Mouse (Mus musculus) adrenal gland, postnatal 25 days (tissue): ENCODE results near the gene Rad54l2. TPM values are rescaled to one million over a fixed set of nuclear protein-coding genes. Genes with fewer than 3 reads are reported as not detected.

Experiments
- DNase-seq: peaks from one replicate; pipeline ENCODE4 v3.0.0; 2021; ENCODE audit warnings: mixed read lengths
- long read RNA-seq: library from polyadenylated mRNA; stranded (forward); transcript quantifications from one replicate; pipeline ENCODE4 v2.0.0, GENCODE M21; 2021
- total RNA-seq: library from RNA; stranded (reverse); gene quantifications from 2 replicates; pipeline ENCODE4 v1.2.3, GENCODE M21; 2021

Rad54l2 gene
- 21.7 and 26.1 TPM in 2 replicates for total RNA-seq
- long read RNA-seq, partial matches to known transcripts = 1 of 1 reads
- long read RNA-seq, other reads (novel, unspliced or antisense) = 0 of 1 reads

DNA sequence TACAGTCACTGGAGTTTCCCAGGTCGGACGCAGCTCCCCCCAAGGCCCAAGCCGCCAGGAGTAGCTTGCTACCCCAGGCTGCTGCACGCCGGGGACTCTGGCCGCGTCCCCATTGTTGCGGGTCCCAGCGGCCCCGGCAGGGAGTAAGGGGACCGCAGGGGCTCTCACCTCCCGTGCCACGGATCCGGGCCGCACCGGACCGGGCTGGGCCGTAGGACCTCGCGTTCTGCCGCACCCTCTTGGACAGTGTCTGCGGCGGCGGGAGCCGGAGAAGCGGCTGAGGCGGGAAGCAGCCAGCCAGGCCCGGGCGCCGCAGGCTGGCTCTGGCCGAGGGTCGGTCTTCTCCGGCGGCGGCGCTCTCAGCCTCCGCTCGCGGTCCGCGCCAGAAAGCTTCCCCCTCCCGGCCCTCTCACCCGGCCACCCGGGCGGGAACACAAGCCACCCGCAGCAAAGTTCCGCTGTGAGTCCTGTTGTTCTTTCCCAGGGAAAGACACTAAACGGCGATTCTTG, at the start of gene Rad54l2:
Rad54l2 (minus strand) TSS at position 383 of the 510 bp plus-strand sequence.
- DNase-seq = peak; percentile 89

DNA sequence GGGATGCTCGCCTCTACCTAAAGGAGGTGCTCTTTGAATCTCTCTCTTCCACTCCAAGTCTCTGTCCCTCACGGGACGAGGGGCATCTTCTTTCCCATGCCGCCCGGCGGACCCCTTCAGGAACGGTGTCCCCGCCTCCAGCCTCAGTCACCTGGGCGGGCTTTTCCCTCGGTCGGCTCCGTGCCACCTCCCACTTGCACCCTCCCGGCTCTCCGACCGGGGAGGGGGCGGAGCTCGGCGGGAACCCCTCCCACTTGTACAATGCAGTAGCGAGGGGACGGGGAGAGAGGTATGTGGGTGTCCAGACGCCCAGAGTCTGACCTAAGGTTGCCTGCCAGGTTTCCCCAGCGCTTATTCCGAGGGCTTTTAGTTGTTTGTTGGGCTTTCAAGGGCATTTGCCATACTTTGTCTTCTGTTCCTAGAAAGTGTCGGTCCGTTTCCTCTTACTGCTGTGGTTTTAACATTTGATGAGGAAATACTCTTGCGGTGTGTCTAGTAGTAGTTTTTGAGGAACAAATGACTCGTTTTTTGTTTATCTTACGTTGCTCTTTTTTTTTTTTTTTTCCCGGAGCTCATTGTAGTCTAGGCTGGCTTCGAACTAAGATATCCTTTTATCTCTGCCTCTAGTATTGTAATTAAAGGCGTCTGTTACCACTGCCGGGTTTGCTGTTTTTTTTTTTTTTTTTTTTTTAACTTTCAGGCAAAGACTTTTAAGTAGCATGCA, 33.5 kb upstream of the Rad54l2 start:
- DNase-seq = peak; percentile 92

DNA sequence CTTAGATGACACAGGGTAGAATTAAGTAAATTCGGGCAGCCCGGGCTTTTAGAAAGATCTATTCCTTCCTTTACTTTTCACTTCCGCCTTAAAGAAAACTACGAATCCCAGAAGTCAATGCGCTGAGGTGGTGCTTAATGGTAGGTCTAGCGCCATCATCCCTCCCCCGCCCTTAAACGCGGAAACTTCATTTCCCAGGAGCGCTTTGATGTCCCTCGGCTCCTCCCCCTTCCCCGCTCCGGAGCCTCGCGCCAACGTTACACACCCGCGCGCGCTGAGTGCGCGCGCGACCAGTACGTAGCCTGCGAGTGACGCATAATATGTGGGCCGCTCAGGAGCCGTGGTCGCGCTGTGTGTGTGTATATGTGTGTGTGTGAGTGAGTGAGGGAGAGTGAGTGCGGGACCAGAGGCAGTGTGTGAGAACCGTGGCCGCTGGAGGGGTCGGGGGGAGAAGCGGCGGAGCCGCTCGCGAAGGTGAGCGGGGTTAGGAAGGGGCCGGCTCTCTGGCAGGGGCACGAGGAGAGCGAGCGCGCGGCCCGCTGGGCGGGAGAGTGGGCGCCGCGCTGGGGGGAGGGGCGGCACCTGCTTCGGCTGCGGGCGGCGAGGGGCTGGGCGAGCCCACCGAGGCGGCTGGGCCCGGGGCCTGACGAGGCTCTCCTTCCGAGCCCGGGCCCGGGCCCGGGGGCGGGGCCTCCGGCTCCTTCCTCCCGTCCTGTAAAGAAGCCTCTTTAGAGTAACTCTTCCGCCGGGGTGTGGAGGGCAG, 32.8 kb upstream of the Rad54l2 start, which contains the start of gene Dcaf1:
Dcaf1 (plus strand) TSS at position 257 of the 763 bp plus-strand sequence.
- DNase-seq = peak; percentile 88

DNA sequence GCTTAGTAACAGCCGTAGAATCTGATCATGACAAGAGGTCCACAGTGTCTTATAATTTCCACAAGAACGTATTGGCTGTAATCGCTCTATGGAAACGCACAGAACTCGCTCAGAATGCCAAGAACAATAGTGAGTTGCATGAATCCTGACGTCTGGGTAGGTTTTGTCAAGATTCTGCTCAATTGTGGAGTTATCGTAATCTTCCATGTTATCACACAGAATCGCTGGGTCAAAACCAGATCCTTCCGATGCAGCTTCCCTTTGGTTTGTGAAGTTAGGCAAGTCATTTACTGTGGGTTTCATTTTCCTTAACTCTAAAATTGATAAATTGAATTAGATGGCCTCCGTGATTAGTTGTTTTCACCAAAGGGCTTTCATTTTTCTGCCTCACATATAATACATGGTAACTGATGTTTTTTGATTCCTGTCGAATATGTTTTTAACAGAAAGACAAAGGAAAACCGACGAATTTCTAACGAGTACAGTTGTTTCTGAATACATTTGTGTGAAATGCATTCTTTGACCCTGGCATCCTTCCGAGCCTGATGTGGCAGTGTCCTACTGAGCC, 32.1 kb upstream of the Rad54l2 start:
- no peak for DNase-seq

DNA sequence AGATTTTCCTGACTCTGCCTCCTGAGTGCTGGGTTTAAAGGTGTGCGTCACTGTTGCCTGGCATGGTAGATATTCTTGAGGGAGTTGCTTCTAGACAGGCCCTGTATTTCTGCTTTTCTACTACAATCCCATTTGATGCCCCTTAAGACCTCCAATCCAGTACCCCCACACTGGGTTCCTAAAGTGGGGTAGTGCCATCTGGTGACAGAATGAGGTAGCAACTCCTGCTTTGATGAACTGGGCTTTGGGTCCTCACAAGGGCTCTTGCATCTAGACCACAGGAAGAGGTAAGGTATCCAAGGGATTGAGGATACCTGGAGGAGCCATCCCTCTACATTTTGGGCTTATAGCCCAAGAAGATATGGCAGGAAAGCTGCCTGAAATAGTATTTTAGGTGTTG, 30.2 kb upstream of the Rad54l2 start:
- DNase-seq = no peak

DNA sequence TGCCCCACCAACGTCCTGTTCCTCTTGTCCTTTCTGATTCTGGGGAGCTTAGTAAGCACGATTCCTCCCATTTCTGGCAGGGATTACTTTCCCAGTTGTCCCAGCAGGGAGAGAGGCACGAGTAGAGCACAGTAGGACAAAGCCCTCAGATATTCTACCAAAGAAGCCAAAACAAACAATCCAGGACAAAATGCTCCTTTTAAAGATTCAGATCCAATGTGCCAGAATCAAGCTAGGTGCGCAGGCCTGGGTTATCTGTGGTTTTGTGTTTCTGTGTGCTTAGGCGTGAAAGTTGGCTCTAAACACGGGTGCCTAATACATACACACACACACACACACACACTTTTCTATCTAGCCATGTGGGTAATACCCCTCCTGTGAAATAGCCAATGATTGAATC, 29.2 kb upstream of the Rad54l2 start:
- DNase-seq = no peak

DNA sequence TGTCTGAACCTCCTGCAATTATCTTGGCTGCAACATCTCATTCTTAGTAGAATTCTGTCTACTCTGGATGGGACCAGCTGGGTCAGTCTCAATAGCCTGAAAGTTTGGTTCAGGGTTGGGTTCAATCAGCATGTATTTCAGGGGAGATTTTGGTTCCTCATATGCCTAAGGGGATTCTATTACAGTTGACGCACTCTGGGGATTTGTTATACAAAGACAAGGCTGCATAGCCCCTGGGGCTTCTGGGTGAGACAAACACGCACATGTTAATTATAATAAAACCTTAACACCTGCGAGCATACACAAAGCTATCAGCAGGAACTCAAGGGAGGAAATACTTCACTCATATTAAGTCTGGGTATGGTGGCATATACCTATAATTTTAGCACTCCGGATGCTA, 17.5 kb upstream of the Rad54l2 start:
- no peak for DNase-seq

DNA sequence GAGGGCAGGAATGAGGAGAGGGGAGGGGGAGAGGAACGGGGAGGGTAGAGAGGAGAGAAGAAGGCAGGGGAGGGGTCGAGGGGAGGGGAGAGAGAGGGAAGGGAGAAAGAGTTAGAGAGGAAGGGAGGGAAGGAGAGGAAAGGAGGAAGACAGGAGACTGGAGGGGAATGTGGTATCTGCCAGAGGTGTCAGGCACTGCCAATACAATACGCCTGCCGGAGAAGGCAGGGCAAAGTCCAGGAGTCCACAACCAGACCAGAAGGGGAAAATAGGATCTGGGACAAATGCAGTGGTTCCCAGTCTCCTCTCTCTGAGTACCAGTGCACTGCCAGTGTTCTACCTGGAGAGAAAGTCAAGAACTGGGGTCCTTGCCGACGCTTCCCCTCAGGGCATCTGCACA, 1.8 kb upstream of the Rad54l2 start:
- DNase-seq = no peak

DNA sequence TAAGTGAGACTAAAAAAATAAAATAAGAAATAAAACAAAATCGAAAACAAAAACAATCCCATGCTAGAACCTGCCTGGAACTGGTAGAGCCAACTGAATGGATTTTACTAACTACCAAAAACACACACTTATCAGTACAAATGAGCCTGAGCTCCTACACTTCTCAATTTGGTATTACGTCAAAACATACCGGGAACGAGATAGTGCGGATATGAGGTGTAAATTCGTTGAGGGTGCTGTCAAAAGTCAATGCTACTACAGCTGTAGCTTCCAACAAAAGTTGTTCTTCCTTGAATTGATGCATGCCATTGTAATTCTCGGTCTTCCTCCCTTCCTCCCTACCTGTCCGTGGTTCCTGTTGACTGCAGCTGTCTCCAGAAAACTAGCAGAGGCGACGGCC, 369 bp upstream of the Rad54l2 start:
- no peak for DNase-seq

DNA sequence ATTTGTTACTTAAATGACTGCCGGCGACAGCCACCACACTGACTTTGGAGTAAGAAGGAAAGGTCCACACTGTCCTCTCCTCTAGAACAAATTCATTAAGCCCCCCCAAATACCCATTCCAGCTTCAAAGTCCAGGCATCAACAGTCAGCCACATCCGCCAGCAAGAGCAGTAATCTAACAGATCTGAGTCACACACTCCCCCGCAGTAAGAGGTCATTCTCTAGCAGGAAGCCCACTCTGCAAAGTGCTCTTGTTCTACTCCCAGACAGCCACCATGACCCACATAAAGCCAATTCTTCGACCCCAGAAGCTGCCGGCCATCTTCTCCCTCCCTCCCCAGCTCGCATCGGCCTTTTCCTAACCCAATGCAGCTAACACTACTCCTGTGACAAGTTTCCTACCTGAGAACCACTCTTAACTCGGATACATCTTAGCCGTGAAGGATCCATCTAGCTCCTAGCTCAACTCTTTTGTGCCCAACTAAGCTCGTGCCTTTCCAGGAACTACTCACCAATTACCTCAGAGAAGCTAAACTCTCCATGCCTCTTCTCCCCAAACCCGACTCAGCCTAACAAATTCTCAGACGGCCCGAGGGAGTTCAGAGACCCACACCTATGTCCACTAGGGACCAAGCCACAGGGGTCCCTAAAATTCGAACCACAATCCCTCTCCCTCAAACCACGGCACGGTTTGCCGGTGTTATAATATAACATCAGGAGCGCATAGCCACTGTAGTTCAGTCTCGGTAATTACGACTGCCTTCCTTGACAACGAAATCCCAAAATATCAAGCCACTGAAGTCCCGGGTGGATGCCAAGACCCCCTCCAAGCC, 799 bp downstream of the Rad54l2 start:
- DNase-seq = no peak

DNA sequence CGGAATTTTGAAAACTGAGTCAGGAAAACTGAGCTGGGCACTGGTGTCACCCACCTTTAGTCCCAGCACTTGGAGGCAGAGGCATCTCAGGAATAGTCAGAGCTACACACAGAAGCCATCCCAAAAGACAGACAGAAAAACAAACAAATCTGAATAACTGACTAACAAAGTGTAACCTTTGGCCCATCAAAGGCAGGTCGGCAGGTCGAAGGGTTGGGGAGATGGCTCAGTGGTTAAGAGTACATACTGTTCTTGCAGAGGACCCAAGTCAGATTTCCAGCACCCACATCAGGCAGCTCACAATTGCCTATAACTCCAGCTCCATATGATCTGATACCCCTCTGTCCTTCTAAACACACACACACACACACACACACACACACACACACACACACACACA, 3.8 kb downstream of the Rad54l2 start:
- DNase-seq = no peak

DNA sequence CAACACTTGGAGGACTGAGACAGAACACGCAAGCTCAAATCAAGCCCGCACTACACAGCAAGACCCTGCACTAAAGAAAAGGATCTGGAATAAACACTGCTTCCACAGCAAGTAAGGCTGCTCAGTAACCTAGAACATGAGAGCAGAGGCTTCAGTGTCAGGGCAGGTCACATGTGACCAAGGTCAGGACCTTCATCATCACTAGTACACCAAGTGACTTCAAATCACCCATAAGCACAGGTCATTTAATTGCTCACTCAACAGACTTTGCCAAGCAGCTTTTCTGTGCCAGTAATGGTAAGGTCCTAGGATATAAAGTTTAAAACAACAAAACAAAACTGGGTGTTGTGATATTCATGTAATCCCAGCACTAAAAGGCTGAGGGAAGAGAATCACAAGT, 5.4 kb downstream of the Rad54l2 start:
- no peak for DNase-seq

DNA sequence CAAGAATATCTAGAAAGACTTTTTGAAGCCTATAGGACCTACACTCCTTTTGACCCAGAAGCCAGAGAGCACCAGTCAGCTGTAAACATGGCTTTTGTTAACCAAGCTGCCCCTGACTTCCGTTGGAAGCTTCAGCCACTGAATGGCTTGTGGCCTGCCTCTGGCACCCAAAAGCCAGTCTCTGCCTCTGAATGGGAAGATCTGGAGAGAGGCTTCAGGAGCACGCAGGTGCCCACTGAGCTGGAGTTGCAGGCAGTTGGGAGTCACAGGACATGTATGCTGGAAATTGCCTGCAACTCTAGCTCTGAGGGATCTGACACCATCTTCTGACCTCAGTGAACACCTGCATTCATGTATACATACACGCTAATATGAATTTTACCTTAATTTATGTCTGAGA, 8.9 kb downstream of the Rad54l2 start:
- DNase-seq = no peak

DNA sequence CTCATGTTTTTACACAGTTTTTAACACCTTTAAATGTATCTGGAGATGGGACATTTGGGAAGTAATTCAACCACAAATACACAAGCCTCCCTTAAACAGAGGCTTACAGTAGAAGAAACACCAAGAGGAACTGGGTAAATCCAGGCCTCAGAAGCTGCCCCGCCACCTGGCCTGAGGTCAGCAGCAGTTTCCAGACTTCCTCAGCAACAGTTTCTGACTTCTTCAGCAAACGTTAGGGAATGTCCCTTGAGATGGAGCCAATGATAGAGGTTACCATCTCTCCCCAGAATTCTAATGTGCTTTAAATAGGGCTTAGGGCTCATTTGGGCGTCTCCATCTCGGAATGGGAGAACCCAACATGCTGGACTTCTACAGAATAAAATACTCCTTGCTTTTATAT, 10.7 kb downstream of the Rad54l2 start:
- no peak for DNase-seq

DNA sequence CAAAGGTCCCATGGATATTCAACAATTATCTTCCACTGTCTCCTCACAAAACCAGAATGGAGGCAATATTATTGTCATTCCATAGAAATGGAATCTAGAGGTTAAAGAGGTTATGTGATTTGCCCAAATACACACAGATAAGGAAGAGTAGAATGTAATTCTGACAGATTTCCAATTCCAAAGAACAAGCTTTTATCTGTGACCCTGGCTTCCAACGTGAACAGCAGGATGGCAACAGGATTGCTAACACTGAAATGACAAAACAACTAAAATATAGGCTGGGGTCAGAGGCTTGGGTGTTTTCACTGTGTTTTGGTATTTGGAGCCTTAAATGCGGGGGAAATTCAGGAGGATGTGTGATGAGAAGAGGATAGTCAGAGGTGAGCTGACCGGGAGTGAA, 11.6 kb downstream of the Rad54l2 start:
- no peak for DNase-seq

DNA sequence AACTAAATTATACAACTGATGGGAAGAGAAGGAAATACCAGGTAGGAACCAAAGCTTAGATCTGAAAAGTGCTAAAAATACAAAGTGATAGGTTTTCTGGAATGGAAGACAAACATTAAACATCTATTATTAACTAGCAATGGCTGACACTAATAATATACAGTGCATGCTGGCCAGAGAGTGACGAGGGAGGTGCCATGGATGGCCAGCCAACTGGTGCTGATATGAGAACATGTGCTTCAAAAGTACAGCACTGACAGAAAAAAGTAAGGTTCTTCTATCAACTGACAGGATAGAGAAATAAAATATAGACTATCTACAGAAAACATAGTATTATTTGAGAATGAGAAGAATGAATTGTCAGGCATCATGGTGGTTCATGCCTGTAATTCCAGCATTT, 12.9 kb downstream of the Rad54l2 start:
- no peak for DNase-seq

DNA sequence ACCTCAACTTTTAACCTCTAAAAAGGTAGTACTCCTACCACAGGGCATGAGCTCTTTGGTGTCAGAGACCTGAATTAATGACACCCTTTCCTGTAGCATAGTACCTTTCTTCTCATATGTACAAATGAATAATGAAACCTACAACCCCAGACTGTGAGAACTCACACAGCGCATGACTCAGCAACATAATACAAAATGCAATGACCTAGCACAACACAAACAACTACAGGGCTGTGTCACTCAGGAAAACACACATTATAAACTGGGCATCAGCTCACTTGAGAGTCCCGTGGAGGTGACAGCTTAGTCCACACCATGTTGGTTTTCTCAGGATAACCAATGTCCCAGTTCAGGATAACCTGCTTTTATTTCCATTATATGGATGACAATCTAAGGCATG, 17.2 kb downstream of the Rad54l2 start:
- DNase-seq = no peak

DNA sequence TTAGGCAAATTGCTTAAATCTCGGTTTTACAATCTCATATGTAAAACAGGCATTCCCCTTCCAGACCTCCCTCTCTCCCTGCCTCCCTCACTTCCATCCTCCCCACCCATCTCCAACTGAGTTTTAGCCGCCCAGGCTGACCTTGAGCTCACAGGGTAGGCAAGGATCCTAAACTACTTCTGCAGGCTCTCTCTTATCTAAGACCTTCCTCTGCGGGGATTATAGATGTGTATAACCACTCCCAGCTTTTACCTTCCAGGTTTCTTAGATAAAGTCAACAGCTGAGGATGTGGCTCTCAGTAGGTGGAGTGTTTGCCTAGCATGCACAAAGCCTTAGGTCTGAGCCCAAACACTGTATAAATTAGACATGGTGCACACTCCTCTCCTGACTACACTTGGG, 18.8 kb downstream of the Rad54l2 start:
- no peak for DNase-seq

DNA sequence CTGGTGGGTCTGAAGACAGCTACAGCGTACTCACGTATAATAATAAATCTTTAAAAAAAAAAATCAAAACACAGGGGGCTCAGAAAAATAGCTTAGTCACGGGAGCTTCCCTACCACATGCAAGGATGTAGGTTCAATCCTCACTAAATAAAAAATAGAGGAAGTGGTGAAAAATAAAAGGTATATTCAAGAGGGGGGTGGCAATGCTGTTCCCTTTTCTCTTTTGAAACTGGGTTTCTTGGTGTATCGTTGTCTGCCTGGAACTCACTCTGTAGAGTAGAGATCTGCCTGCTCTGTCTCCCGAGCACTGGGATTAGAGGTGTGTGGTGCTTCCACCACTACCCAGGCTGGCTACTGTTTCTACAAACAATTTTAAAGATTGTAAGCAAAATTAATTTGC, 19.2 kb downstream of the Rad54l2 start:
- no peak for DNase-seq

DNA sequence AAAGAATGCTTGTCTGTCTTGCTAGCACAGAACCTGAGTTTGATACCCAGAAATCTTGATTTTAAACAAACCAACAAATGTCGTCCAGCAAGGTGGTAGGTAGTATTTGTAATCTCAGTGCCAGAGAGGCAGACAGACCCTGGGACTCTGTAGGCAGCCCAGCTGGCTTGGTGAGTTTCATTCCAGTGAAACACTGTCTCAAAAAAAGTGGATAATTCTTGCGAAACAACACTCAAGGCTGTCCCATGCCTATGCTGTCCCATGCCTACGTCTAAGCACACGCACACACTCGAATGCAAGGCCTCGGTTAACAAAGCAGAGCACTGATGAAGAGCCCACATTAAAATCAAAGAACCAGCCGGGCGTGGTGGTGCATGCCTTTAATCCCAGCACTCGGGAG, 32.6 kb downstream of the Rad54l2 start:
- no peak for DNase-seq

DNA sequence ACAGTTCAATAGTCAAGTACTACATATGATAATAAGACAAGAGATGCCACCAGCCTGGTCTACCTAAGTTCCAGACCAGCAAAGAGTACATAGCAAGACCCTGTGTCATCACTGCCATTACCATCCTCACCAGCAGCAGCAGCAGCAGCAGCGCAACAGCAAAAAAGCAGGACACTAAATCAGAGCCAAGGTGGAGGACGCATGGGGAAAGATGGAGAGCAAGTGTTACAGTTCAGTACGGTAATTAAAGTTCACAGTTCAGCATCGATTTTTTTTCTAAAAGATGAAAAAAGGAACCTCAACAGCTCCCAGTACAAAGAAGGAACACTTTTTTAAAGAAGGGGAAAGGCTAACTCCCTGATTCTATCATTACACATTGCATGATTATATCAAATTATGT, 33.2 kb downstream of the Rad54l2 start:
- DNase-seq = no peak

DNA sequence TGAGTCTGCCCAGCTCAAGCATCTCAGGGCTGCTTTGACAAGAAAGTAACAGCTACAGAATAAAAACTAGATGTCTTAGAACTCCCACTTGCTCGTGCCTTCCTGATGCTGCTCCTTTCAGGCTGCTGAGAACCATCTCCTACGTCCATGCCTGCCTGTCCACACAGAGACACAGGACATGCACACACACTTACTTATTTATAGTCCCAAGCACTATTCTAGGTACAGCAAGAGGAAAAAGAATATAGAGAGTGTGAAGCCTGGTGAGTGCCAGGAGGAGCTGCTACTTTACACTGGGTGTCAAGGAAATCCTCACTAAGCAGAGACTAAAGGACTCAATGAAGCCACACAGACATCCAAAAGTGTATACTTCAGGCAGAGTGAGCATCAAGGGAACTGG, 34.7 kb downstream of the Rad54l2 start:
- no peak for DNase-seq
